Mouse (Mus musculus) midbrain, embryonic 10.5 days (tissue): Measurements from ENCODE around the gene Asb10. TPM values are rescaled to one million over a fixed set of nuclear protein-coding genes. Genes with fewer than 3 reads are reported as not detected.

ENCODE experiments used
- DNase-seq: peaks from one replicate; pipeline ENCODE4 v3.0.0-alpha.2; 2017; ENCODE audit warnings: low spot score
- H3K27ac ChIP-seq: fragments of 300-500 bp; sonication (generic); replicated peaks from 2 replicates; pipeline ENCODE4 v1.5.1; 2016; ENCODE audit warnings: mild to moderate bottlenecking
- H3K27me3 ChIP-seq: fragments of 300-500 bp; sonication (generic); 2 replicates; pipeline ENCODE4 v1.6.1; 2016; ENCODE audit warnings: low read depth, mild to moderate bottlenecking; ENCODE audit not compliant: poor library complexity, severe bottlenecking
- H3K36me3 ChIP-seq: fragments of 300-500 bp; sonication (generic); 2 replicates; pipeline ENCODE4 v1.6.1; 2016; ENCODE audit warnings: mild to moderate bottlenecking, moderate library complexity
- H3K4me1 ChIP-seq: fragments of 300-500 bp; sonication (generic); 2 replicates; pipeline ENCODE4 v1.6.1; 2016
- H3K4me3 ChIP-seq: fragments of 300-500 bp; sonication (generic); 2 replicates; pipeline ENCODE4 v1.5.1; 2016; ENCODE audit warnings: mild to moderate bottlenecking, moderate library complexity
- H3K9me3 ChIP-seq: fragments of 300-500 bp; sonication (generic); replicated peaks from 2 replicates; pipeline ENCODE4 v1.6.1; 2016; ENCODE audit warnings: mild to moderate bottlenecking
- WGBS: fragments of 180-500 bp; shearing (Covaris S2); methylation state at CpG from one replicate; pipeline ENCODE4 v1.1.7; 2016; 5-methylcytosine and 5-hydroxymethylcytosine counted together
- polyA plus RNA-seq: library from polyadenylated mRNA; unstranded; fragments of >200 nt; fragmentation: Nextera tagmentation; extraction: Ambion mirVana; gene quantifications from 2 replicates; pipeline ENCODE4 v1.2.1, GENCODE M21; 2016

Asb10 gene
- polyA plus RNA-seq, 1 experiment from 2014 or later = 0.15 TPM

DNA sequence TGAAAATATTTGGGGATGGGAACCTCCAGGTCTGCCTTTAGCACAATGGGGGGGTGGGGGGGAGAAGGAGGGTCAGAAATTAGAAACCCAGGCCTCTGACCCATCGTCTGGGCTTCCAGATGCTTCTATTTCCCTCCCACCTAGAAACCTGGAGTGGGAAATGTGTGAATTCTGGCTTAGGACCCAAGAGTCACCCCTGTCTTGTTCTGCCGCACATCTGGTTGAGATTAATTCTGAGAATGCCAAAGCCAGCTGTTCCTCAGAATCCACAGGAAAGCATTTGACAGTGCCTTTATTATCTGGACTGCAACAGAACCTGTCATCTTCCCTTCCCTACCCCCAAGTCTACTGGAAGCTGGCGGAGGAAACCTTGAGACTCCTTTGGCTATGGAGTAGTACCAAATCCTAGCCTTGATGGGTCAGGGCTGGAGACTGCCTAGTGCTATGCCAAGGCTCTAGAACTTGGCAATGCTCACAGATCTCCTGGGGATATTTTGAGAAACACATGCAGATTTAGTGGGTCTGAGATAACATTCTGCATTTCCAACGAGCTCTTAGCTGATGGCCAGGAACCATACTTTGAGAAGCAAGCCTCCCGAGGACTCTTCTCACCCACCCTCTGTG, 13.0 kb upstream of the Asb10 start:
- DNase-seq = no peak
- Histone ChIP-seq H3K9me3 (no peaks in the 10 kb centered on the region), H3K4me3 (no peak overlapping the region), H3K27ac (no peak overlapping the region), H3K27me3 (peaks cover 28% of the 10 kb centered on the region), H3K4me1 (peaks cover 12% of the 10 kb centered on the region), H3K36me3 (no peaks in the 10 kb centered on the region)
- WGBS = 83% methylated on average over 5 of the region's 5 CpGs

DNA sequence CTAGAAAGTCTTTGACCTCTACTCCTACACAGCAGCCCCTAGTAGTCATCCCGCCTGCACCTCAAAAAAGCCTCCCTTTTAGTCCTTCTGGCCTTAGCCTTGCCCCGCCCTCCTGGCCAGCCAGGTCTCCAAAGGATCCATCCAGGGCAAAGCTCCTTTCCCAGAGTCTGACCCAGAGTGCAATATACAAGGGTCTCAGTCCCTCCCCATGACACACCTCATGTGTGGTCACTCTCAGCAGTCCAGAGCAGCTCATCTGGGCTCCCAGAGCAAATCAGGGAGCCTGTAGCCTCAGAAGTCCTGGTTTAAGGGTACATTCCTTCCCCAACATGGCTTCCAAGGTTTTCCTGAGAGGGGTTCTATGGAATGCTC, 10.5 kb upstream of the Asb10 start:
- 47% methylated on average over 2 of the region's 2 CpGs for WGBS
- Histone ChIP-seq H3K4me1 (peaks cover 12% of the 10 kb centered on the region), H3K36me3 (no peaks in the 10 kb centered on the region), H3K4me3 (no peak overlapping the region; the same call in 1 of the 2 replicates), H3K9me3 (no peaks in the 10 kb centered on the region), H3K27ac (0 out of 2 replicates have a peak overlapping the region, but pooled peaks have one; percentile 55), H3K27me3 (peaks cover 31% of the 10 kb centered on the region)
- DNase-seq = no peak

DNA sequence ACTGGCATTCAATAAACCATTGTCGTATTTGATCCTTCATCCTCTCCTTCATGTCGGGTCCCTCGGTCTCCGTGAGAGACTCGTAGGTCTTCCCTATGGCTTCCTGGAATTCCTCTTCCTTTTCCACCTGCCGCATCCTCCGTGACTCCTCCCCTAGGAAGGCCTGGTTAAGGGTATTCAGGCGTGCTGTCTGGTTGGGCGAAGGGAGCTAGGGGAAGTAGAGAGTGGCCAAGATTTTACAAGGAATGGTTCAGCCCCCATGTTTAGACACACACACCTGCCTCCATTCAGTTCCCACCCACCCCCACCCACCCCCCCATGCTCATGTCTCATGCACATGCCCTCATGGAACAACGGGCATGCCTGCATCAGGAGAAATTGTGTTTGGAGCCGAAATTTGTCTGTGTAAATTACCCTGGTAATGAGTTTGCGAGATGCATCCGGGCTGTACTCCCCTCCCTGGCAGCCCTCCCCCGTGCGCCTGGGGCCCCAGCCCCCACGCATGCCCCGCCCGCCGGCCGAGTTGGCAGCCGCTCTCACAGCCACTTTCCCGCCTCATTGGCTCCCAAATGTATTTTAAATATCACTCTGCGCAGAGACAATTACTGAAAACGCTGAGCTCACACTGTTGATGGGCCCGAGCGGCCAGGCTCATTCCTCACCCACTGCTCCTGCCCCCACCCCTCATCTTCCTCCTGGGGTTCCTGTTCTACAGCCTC, 10.0 kb upstream of the Asb10 start:
- Histone ChIP-seq H3K4me1 (peaks cover 12% of the 10 kb centered on the region), H3K9me3 (no peaks in the 10 kb centered on the region), H3K36me3 (no peaks in the 10 kb centered on the region), H3K4me3 (peak overlapping the region; percentile 21; the same call in 1 of the 2 replicates), H3K27me3 (peaks cover 31% of the 10 kb centered on the region), H3K27ac (0 out of 2 replicates have a peak overlapping the region, but pooled peaks have one; percentile 55)
- WGBS = 35% methylated on average over 26 of the region's 26 CpGs
- DNase-seq = no peak

DNA sequence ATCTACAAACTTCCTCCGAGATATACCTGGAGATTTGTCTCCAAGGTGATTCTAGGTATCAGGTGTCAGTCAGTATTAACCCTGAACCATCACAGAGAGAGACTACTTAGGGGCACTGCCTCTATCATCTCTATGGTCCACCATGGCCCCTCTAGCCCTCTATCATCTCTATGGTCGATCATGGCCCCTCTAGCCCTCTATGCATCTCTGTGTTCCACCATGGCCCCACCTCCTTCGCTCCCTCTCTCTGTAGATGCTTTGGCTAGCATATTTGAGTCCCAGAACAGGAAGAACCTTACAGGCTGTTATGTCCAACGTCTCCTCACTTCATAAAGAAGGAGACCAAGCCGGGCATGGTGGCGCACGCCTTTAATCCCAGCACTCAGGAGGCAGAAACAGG, 1.9 kb upstream of the Asb10 start:
- DNase-seq = no peak
- 80% methylated on average over 7 of the region's 7 CpGs for WGBS
- Histone ChIP-seq H3K36me3 (no peaks in the 10 kb centered on the region), H3K27ac (no peak overlapping the region), H3K27me3 (0 out of 2 replicates have a peak, but pooled peaks cover 9% of the 10 kb centered on the region), H3K9me3 (no peaks in the 10 kb centered on the region), H3K4me3 (no peak overlapping the region), H3K4me1 (peaks cover 16% of the 10 kb centered on the region; the same call in 1 of the 2 replicates)

DNA sequence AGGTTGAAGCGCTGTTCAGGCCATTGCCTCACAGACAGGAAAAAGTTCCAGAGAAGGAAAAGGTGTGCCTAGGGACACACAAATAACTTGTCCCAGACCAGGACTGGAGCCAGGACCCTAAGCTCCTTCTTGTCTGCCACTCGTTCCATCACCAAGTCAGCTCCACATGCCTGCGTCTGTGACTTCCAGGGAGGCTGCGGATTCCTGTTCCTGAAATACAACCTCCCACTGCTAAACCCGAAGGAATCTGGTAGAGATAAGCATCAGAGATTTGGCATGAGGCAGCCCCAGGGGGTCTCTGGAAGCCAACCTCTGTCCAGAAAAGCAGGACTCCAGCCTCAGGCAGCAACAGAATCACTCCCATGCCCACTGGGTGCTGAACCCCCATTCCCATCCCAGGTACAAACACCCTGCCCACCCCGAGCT, 379 bp upstream of the Asb10 start:
- H3K4me1 ChIP-seq = peaks cover 20% of the 10 kb centered on the region; the same call in 1 of the 2 replicates
- no peak for DNase-seq
- 49% methylated on average over 6 of the region's 6 CpGs for WGBS
- H3K27me3 ChIP-seq = 0 out of 2 replicates have a peak, but pooled peaks cover 6% of the 10 kb centered on the region
- H3K36me3 ChIP-seq = no peaks in the 10 kb centered on the region
- H3K27ac ChIP-seq = no peak overlapping the region
- H3K9me3 ChIP-seq = no peaks in the 10 kb centered on the region
- H3K4me3 ChIP-seq = no peak overlapping the region

DNA sequence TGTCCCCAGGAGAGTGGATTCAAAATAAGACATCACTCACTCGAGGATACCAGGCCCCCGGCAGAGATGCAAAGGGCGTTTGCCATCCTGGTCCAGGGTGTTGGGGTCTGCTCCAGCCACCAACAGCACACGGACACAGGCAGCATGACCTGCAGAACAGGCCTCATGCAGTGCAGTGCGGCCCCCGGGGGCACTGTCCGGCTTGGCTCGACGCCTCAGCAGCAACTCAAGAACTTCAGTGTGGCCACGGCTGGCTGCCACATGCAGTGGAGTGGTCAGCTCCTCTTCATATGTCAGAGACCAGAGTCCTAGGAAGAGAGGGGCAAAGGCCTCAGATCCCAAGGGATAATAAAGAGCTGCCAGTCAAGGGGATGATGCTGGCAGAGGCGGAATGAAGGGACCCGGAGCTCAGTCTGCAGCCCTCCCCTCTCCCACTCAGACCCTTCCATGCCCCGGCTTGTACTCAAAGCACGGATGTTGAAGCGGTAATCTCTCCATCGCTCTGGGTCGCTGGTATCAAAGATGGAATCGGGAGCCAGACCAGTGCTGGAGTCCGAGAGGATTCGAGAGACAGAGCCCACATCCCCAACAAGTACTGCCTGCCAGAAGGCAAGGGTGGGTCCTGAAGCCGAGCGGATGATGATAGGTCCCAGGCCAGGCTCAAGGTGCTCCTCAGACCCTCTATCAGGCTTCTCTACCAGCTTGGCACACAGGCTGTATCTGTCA, 1.0 kb downstream of the Asb10 start:
- no peak for DNase-seq
- H3K27ac ChIP-seq = no peak overlapping the region; the same call in 1 of the 2 replicates
- no peaks in the 10 kb centered on the region for H3K36me3 ChIP-seq
- peaks cover 20% of the 10 kb centered on the region; the same call in 1 of the 2 replicates for H3K4me1 ChIP-seq
- 82% methylated on average over 22 of the region's 22 CpGs for WGBS
- H3K4me3 ChIP-seq = no peak overlapping the region
- 0 out of 2 replicates have a peak, but pooled peaks cover 6% of the 10 kb centered on the region for H3K27me3 ChIP-seq
- H3K9me3 ChIP-seq = no peaks in the 10 kb centered on the region

DNA sequence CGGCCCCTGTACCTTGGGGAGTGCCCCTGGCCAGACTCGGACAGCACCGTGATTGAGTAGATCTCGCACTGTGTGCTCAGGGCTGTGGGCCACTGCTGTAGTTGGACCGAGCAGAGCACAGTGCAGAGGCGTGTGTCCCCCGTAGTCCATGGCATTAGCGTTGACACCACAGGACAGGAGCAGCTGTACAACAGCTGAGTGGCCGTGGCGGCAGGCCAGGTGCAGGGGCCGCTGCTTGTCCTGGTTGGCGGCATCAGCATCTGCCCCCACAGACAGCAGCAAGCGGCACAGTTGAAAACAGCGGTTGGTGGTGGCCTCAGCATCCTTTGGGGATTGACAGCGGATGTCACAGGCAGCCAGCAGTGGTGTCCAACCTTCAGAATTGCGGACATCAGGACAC, 3.2 kb downstream of the Asb10 start:
- no peak for DNase-seq
- no peaks in the 10 kb centered on the region for H3K9me3 ChIP-seq
- 75% methylated on average over 16 of the region's 16 CpGs for WGBS
- no peak overlapping the region for H3K4me3 ChIP-seq
- H3K4me1 ChIP-seq = peaks cover 20% of the 10 kb centered on the region
- H3K27ac ChIP-seq = no peak overlapping the region
- H3K36me3 ChIP-seq = no peaks in the 10 kb centered on the region
- H3K27me3 ChIP-seq = peaks cover 18% of the 10 kb centered on the region

DNA sequence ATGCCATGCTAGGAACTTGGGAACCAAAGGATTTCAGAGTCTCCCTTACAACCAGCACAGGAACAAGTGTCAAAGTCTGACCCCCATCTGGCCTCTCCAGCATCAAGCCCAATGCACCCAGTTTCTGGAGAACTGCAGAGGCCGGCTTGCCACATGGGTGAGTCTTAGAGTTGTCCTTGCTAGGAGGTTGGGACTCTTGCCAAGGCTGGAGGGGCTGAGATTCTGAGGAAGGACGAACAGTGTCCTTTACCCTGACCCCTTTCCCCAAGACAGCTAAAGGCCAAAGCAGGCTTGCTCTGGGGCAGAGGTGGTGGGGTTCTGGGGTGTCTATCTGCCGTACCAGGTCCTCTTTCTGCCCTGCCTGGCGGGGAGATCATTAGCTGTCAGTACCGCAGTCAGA, 4.3 kb downstream of the Asb10 start:
- Histone ChIP-seq H3K36me3 (no peaks in the 10 kb centered on the region), H3K4me1 (peaks cover 20% of the 10 kb centered on the region), H3K27ac (no peak overlapping the region), H3K27me3 (peaks cover 28% of the 10 kb centered on the region), H3K9me3 (no peaks in the 10 kb centered on the region), H3K4me3 (no peak overlapping the region)
- 88% methylated on average over 5 of the region's 5 CpGs for WGBS
- DNase-seq = no peak

DNA sequence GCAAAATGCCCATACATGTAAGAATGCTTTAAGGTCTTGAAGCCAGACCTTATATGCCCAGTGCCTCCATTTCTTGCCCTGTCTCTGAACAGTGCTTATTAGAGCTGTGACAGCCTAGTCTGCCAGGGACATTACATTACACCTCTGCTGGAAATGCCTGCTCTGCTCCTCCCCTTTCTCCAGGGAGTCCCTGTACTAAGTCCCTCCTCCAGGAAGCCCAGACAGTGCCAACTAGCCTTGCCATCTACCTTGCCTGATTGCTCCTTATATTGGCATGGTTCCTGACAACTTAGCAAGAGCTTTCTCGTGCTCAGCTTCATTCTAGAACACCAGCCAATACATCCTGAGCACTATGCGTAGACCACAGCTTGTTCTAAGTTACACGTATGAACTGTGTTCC, 5.0 kb downstream of the Asb10 start:
- WGBS = 88% methylated on average over 3 of the region's 3 CpGs
- no peak overlapping the region for H3K4me3 ChIP-seq
- H3K27me3 ChIP-seq = peaks cover 30% of the 10 kb centered on the region
- H3K9me3 ChIP-seq = no peaks in the 10 kb centered on the region
- no peak for DNase-seq
- H3K4me1 ChIP-seq = peaks cover 12% of the 10 kb centered on the region
- H3K27ac ChIP-seq = no peak overlapping the region
- H3K36me3 ChIP-seq = no peaks in the 10 kb centered on the region

DNA sequence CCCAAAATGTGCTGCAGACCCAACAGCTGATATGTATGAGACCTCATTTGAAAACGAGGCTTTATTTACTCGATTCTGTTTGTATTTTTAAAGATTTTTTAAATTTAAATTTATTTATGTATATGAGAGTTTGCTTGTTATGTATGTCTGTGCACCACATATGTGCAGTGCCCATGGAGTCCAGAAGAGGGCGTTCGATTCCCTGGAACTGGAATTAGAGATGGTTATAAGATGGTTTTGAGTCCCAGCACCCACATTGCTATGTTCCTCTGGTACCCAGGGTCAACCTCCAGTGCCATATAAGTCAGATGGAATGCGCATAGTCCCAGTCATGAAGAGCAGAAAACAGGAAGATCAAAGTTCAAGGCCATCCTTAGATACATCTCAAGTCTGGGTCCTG, 6.5 kb downstream of the Asb10 start:
- Histone ChIP-seq H3K4me3 (no peak overlapping the region), H3K36me3 (no peaks in the 10 kb centered on the region), H3K9me3 (no peaks in the 10 kb centered on the region), H3K27me3 (peaks cover 43% of the 10 kb centered on the region), H3K4me1 (peaks cover 11% of the 10 kb centered on the region), H3K27ac (no peak overlapping the region)
- 56% methylated on average over 5 of the region's 5 CpGs for WGBS
- no peak for DNase-seq

DNA sequence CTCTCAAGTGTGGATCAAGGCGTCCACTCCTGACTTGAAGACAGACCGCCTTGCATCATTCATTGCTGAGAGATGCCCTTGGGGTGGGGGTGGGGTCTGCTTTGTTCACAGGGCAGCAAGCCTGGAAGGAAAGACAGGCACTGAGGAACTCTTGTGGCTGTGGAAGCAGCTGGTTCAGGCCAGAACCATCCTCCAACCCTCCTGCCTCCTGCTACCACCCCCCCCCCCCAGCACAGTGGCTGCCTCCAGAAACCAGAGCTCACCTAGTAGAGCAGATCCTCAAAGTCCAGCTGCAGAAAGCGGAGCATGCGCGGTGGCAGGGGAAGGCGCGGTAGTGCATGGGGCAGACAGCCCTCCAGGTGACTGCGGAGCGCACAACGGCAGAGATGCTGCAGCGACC, 7.4 kb downstream of the Asb10 start:
- Histone ChIP-seq H3K9me3 (no peaks in the 10 kb centered on the region), H3K36me3 (no peaks in the 10 kb centered on the region), H3K27ac (no peak overlapping the region), H3K4me3 (no peak overlapping the region), H3K27me3 (peaks cover 52% of the 10 kb centered on the region), H3K4me1 (peaks cover 11% of the 10 kb centered on the region)
- DNase-seq = no peak
- 45% methylated on average over 11 of the region's 11 CpGs for WGBS

DNA sequence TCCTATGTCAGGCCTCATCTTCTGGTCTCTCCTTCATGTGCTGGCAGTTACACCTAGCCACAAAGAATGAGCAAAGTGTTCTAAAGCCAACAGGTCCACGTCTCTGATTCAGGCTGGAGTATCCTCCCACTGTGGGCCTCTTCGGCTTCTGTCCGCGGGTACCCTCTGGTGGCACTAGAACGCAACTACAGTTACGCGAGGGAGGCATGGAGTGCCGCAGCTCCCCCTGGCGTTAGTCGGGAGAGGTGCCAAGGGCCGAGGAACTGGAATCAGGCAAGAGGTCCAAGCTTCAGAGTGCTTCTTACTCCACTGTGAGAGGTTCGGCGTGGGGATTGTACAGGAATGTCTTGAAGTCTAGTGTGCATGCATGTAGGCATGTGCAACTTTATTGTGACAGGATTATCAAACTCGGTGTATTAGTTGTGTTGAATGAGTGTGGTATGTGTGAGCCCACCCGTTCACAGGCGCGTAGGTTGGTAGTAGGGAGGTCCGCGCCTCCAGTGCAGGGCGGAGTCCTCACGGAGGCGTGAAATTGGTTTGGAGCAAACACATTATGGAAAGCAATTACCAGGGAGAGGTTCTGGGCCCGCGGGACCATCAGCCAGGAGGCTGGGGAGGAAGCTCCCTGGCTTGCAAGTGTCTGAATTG, 10.6 kb downstream of the Asb10 start:
- H3K27me3 ChIP-seq = peaks cover 84% of the 10 kb centered on the region

More for the DNA sequence above, 10.6 kb downstream of the Asb10 start:
- H3K4me3 ChIP-seq = no peak overlapping the region
- no peak overlapping the region for H3K27ac ChIP-seq
- peak; percentile 89 for DNase-seq
- peaks cover 27% of the 10 kb centered on the region for H3K4me1 ChIP-seq
- H3K36me3 ChIP-seq = no peaks in the 10 kb centered on the region
- 25% methylated on average over 24 of the region's 24 CpGs for WGBS
- H3K9me3 ChIP-seq = no peaks in the 10 kb centered on the region
